Mouse (Mus musculus): Measurements from ENCODE around the gene Slbp.

Slbp gene

DNA sequence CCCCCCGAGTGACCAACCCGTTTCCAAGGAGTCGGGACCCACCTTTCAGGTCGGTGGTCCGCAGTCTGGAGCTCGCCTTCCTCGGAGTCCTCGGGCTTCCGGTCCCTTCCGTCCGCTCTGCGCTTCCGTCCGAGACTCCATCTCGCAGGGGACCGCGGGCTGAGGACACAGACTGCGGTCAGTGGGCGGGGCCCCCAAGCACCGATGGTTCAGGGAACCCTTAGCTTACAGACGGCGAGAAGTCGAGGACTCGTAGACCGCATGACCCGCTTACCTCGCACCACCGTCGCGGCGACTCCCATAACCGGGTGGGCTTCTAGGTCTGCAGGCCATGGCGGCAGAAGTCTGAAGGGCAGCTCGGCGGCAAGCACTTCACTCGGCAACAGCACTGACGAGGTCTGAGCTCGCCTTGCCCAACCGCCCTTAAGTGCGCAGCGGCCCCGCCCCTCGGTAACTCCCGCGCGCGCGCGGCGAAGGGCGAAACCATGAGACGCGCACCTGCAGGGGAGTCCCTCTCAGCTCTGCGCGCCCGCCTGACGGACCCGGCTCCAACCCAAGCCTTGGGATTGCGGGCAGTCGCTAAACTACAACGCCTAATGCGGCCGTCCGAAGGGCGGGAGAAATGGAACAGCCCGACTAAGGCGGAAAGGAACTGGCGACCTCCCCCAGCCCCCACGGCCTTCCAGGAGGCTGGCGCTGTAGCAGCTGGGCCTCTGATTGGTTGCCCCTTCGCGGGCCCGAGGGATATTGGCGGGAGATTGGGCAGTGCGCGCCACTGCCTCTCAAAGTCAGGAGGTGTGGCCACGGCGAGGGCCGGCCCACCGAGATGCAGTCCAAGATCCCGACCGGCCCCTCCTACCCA lies at the start of gene Slbp:
Slbp (minus strand) TSS at position 654 of the 862 bp plus-strand sequence.
- DNase-seq (ENCODE audit: low read depth): peak; percentile 93

DNA sequence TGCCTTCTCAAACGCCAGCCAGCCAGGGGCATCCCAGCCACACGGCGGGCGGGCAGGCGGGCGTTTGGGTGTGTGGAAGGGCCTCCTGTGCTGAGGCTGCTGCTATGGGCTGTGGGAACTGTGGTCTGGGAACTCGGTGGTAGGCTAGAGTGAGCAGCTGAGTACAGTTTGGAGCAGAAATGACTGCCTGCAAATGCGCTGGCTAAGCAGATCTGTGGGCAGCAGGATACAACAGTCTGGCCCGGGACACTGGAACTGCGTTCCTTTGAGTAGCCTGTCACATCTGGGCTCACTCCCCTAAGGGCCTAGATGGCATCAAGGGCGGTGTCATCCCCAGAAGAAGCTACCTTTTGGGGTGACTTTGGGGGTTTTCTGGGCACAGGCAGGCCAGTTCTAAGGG lies 49.5 kb upstream of the Slbp start:
- DNase-seq (ENCODE audit: low read depth): no peak

- DNase-seq (ENCODE audit: low read depth): no peak
These were observed 47.6 kb upstream of the Slbp start for GRCm38 (mm10) chr5:33700010-33700409.

- DNase-seq (ENCODE audit: low read depth): no peak
These were observed 46.3 kb upstream of the Slbp start for GRCm38 (mm10) chr5:33698669-33699068.

DNA sequence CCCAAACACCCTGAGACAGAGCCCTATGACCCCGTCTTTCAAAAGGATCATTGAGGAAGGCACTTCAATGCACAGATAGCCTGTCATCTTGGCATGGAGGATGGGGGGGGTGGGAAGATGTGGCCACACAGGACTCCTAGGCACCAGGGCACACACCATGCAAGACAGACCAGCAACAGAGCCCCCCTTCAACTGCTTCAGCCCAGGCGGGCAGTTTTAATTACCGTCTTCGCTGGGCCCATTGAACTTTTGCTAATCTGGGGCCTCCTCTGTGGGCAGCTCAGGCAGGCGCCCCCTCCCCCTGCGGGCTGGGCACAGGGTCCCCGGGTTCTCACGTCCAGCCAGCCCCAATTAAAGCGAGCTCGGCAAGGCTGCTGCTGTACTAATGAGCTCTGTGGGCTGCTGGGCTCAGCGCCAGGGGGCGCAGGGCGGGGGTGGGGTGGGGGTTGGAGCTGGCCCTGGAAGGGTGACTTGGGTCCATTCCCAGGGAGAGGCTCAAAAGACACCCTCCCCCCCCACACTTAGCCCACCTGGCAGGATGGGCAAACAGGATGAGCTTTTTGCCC lies 45.7 kb upstream of the Slbp start:
- no peak for DNase-seq (ENCODE audit: low read depth)

DNA sequence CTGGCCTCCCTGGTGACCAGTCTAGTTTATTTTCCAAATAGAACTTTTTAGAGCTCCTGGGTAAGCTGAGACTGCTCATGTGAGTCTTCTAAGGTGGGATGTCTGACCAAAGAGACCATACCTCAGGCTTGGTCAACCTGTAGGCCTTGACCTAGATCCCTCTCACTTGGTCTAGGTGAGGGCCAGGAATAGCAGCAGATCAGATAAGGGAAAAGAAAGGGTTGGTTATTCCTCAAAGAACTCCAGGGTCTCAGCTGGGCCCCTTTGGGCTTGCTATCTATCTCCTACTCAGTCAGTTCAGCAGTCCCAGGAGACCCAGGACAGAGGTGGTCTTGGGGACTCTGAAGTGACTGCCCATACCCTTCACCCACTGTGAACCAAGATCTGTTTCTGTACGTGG lies 45.2 kb upstream of the Slbp start:
- DNase-seq (ENCODE audit: low read depth): no peak

GRCm38 (mm10) chr5:33696430-33696829 lies 44.1 kb upstream of the Slbp start:
- no peak for DNase-seq (ENCODE audit: low read depth)

DNA sequence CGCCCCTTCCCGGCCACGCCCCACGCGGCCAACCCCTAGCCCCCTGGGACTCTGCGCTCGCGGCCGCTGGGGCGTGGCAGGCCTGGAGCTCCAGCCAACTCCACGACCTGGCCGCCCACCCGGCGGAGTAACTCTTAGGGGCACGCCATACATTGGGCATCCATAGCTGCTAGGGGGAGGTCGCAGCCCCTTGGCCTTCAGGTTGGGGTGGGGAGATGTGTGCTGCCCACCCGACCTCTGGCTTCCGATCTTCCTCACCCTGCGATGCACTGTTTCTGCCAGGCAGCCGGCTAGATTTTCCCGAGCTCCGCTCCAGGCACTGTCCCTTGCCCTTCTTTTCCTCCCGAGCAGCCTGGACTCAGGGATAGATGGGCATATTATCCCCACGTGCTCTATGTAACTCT lies 43.3 kb upstream of the Slbp start:
- no peak for DNase-seq (ENCODE audit: low read depth)

DNA sequence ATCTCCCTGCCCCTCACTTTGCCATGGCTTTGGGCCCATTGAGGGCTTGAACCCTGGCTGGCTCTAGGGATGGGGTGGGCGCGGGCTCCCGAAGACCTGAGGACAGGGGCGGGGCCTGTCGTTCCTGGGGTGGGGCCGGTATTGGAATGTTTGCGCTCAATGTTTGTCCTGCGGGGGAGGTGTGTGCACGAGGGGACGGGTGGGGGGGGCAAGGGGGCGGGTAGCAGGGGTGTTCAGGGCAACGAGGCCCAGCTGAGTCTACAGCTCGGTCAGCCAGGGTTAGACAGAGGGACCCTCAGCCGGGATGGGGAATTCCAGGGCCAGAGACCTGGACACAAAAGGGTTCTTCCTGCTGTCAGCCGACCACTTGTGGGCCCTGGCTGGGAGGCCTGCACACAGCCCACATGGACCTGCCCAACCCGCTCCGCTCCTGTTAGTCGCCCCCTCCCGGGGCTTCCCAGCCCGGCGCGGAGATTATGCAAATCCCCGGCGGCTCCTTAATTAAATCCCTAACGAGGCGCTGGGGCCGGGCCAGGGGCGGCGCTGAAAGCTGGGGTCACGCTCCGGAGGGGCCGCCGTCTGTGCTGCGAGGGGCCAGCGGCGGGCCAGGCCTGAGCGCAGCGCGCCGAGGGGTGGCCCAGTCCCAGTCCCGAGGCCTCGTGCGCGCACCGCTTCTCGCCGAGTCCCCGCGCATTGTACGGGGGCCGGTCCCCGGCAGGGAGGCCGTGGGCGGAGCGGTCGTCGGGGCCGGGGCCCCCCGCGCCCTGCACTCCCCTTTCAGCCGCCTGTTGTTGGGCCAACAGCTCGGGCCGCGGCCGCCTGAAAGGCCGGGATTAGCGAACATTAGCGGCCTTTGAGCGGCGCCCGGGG lies 42.7 kb upstream of the Slbp start:
- no peak for DNase-seq (ENCODE audit: low read depth)

GRCm38 (mm10) chr5:33694461-33694847 lies 42.1 kb upstream of the Slbp start:
- no peak for DNase-seq (ENCODE audit: low read depth)

DNA sequence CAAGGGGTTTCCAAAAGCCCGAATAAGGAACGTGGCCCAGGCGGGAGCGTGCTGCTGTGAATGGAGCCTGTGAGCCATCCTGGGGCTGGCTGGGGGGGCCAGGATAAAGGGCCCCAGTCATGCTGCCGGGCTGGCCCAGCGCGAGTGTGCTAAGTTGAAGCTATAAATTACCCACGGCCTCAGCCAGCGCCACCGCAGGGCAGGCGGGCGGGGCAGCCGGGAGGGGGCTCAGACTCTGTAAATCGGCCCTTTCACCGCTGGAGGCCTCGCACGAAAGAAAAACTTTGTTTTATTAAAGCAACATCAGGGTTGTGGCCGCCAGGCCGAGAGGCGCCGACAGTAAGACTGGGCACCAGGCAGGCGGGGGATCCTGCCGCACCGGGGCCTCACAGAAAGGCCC lies 40.0 kb upstream of the Slbp start:
- no peak for DNase-seq (ENCODE audit: low read depth)

DNA sequence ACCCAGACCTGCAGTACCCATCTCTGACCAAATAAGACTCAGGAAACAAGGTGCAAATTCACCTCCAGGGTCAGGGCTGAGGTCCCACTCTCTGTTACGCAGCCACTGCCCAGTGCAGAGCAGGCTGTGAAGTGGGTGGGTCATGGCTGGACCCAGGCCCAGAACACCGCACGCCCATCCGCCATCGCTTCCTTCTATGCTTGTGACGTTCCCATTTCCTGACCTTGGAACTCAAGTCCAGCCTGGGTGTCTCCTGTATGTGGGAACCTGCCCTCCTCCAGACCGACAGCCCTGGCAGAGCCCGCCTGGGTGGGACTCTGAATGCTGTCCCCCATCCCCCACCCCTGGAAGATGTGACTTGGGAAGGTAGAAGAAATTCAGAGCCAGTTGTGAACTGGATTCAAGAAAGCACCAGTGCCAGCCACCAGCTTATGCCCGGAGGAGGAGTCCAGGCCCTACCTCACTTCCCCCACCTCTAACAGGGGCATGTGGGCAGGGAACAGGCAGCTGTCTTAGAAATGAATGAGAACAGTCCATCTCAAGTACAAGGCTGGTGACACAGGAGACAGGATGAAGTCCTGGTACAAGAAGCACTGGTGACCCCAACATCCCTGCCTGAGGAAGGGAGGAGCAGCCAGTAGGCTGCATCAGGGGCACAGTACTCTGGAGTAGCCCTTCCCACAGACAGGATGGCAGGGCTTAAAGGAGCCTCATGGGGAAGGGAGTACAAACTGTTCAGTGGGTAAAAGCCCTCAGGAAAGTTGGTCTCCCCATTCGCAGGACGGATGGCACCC lies 37.7 kb upstream of the Slbp start:
- DNase-seq (ENCODE audit: low read depth): no peak

- DNase-seq (ENCODE audit: low read depth): no peak
These were observed 37.0 kb upstream of the Slbp start for GRCm38 (mm10) chr5:33689221-33689844.

- no peak for DNase-seq (ENCODE audit: low read depth)
These were observed 36.2 kb upstream of the Slbp start for GRCm38 (mm10) chr5:33688278-33689220.

- DNase-seq (ENCODE audit: low read depth): no peak
These were observed 34.8 kb upstream of the Slbp start for GRCm38 (mm10) chr5:33687142-33687541.

DNA sequence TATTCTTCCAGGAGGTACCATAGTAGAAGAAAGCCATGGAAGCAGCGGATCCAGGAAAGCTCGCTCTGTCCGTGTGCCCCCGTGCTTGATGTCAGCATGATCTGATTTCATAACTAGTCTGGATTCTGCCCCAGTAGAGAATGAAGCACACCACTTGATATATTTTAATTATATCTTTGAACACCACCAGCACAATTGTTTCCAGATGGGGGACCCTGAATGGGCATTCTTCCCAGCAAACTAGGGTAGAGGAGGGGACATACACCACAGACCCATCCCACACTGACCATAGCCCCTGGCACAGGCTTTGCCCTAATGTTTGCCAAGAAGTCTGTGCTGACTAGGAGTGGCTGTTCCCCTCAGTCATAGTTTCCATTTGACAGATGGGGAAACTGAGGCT lies 32.6 kb upstream of the Slbp start:
- no peak for DNase-seq (ENCODE audit: low read depth)

- DNase-seq (ENCODE audit: low read depth): no peak
These were observed 31.7 kb upstream of the Slbp start for GRCm38 (mm10) chr5:33683897-33684652.

DNA sequence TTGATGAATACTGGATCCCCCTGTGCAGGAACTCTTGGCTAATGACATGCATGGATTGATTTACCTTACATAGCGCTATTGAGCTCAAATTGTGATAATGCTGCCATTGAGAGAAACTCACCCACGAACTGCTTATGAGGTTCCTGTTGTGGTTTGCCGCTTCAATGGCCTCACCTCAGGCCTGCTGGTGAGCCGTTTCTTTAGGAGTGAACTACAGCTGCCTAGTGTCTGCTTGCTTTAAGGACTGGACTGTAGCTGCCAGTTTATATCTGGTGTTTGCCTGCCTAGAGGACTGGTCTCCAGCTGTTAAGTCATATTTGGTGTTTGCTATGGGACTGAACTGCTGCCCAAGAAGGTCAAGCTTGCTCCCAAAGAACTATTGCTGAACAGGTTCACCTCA lies 30.6 kb upstream of the Slbp start:
- DNase-seq (ENCODE audit: low read depth): no peak

GRCm38 (mm10) chr5:33681611-33682388 lies 29.4 kb upstream of the Slbp start:
- DNase-seq (ENCODE audit: low read depth): peak; percentile 38
